Mouse (Mus musculus) 3T3-L1 (cell line): Measurements from ENCODE around the gene Fam3b.

Source experiments
- DNase-seq: peaks from one replicate; pipeline ENCODE4 v3.0.0-alpha.2; 2015; ENCODE audit warnings: low read depth, low spot score

Gene Fam3b

GRCm38 (mm10) chr16:97514099-97514940 lies at the start of gene Fam3b:
Gene Fam3b, minus strand, starts transcription at chr16:97514816.
- DNase-seq, result no peak

GRCm38 (mm10) chr16:97544340-97544739 lies 29.7 kb upstream of the Fam3b start:
- no peak for DNase-seq

GRCm38 (mm10) chr16:97536859-97537258 lies 22.2 kb upstream of the Fam3b start:
- no peak for DNase-seq

- peak; percentile 70 for DNase-seq
These were observed 21.3 kb upstream of the Fam3b start for GRCm38 (mm10) chr16:97535808-97536413.

- peak; percentile 97 for DNase-seq
These were observed 20.4 kb upstream of the Fam3b start for GRCm38 (mm10) chr16:97534876-97535461.

- no peak for DNase-seq
These were observed 19.8 kb upstream of the Fam3b start for GRCm38 (mm10) chr16:97534448-97534847.

- peak; percentile 58 for DNase-seq
These were observed 19.1 kb upstream of the Fam3b start for GRCm38 (mm10) chr16:97533751-97534150.

GRCm38 (mm10) chr16:97533126-97533525 lies 18.5 kb upstream of the Fam3b start:
- DNase-seq, result peak; percentile 66

GRCm38 (mm10) chr16:97529241-97529640 lies 14.6 kb upstream of the Fam3b start:
- no peak for DNase-seq

GRCm38 (mm10) chr16:97523024-97523423 lies 8.4 kb upstream of the Fam3b start:
- peak; percentile 88 for DNase-seq

GRCm38 (mm10) chr16:97521983-97522382 lies 7.4 kb upstream of the Fam3b start:
- no peak for DNase-seq

- DNase-seq, result no peak
These were observed 1.7 kb upstream of the Fam3b start for GRCm38 (mm10) chr16:97516341-97516740.

- DNase-seq, result no peak
These were observed 2.3 kb downstream of the Fam3b start for GRCm38 (mm10) chr16:97512347-97512751.

GRCm38 (mm10) chr16:97511495-97511894 lies 3.1 kb downstream of the Fam3b start:
- no peak for DNase-seq

- no peak for DNase-seq
These were observed 3.8 kb downstream of the Fam3b start for GRCm38 (mm10) chr16:97510849-97511248.

- DNase-seq, result no peak
These were observed 6.8 kb downstream of the Fam3b start for GRCm38 (mm10) chr16:97507783-97508182.

GRCm38 (mm10) chr16:97504793-97505192 lies 9.8 kb downstream of the Fam3b start:
- DNase-seq, result no peak

GRCm38 (mm10) chr16:97503849-97504248 lies 10.8 kb downstream of the Fam3b start:
- no peak for DNase-seq

GRCm38 (mm10) chr16:97500901-97501300 lies 13.7 kb downstream of the Fam3b start:
- DNase-seq, result no peak

- no peak for DNase-seq
These were observed 15.2 kb downstream of the Fam3b start for GRCm38 (mm10) chr16:97499450-97499849.

GRCm38 (mm10) chr16:97498139-97498538 lies 16.5 kb downstream of the Fam3b start:
- no peak for DNase-seq

- no peak for DNase-seq
These were observed 16.9 kb downstream of the Fam3b start for GRCm38 (mm10) chr16:97497682-97498081.

GRCm38 (mm10) chr16:97496026-97496425 lies 18.6 kb downstream of the Fam3b start:
- DNase-seq, result peak; percentile 51
